Mouse (Mus musculus): ENCODE data around the gene Xab2. TPM values are rescaled to one million over a fixed set of nuclear protein-coding genes. Genes with fewer than 3 reads are reported as not detected.

The Xab2 gene
- polyA plus RNA-seq, 1 experiment from 2014 or later = 60.5 TPM

GRCm38 (mm10) chr8:3628014-3628413 is 6.9 kb upstream of the Xab2 start:
- no peak overlapping the region for H3K27ac ChIP-seq (ENCODE audit: low read depth, low read length)
- 34% methylated on average over 5 of the region's 5 CpGs for WGBS
- ATAC-seq (replicated peaks; ENCODE audit: low FRiP score) (0 out of 2 replicates have a peak, but pooled peaks have one; percentile 25), DNase-seq (ENCODE audit: low spot score) (no peak)
- no peaks in the 10 kb centered on the region for H3K9me3 ChIP-seq (ENCODE audit: control insufficient read depth, low read length)
- H3K9ac ChIP-seq (ENCODE audit: low read depth, low read length) = no peak overlapping the region
- no peaks in the 10 kb centered on the region for H3K27me3 ChIP-seq (replicated peaks; ENCODE audit: control insufficient read depth, insufficient read depth, low read length)
- H3K36me3 ChIP-seq (ENCODE audit: control insufficient read depth, insufficient read depth, low read length) = 0 out of 2 replicates have a peak, but pooled peaks cover 2% of the 10 kb centered on the region
- no peak overlapping the region for H3K4me3 ChIP-seq (ENCODE audit: low read depth, low read length)
- H3K4me2 ChIP-seq = no peak overlapping the region
- H3K4me1 ChIP-seq (replicated peaks; ENCODE audit: control insufficient read depth, insufficient read depth, low read length) = no peaks in the 10 kb centered on the region

DNA sequence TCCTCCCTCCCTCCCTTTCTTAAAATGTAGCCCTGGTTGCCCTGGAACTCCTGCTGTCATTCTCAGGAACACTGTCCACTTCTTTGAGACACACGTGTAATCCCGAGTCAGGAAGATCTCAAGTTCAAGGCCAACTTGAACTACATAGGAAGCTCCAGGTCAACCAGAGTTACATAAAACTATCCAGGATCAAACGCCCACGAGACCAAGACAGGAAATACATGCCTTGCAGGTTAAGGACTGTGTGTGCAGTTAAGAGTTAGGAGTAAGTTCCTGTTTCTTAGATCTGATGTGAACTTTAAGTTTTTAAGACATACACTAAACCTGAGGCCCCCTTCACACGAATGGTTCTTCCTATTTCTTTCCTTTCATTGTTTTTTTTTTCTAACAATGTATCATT is 5.9 kb upstream of the Xab2 start:
- 44% methylated on average over 5 of the region's 5 CpGs for WGBS

GRCm38 (mm10) chr8:3625445-3625844 is 4.3 kb upstream of the Xab2 start, which contains the start of gene Pcp2:
Gene Pcp2, minus strand, starts transcription at chr8:3625545.
- no peak within 1 kb of the TSS for H3K9ac ChIP-seq (ENCODE audit: low read depth, low read length)
- H3K27ac ChIP-seq (ENCODE audit: low read depth, low read length) = no peak within 1 kb of the TSS
- DNase-seq (ENCODE audit: low spot score) (no peak), ATAC-seq (replicated peaks; ENCODE audit: low FRiP score) (no peak)
- WGBS = 82% methylated on average over 1 of the region's 1 CpGs
- H3K4me3 ChIP-seq (ENCODE audit: low read depth, low read length) = no peak within 1 kb of the TSS
- no peak within 1 kb of the TSS for H3K4me2 ChIP-seq
- H3K27me3 ChIP-seq (replicated peaks; ENCODE audit: control insufficient read depth, insufficient read depth, low read length) = no peaks in the 10 kb centered on the region
- H3K36me3 ChIP-seq (ENCODE audit: control insufficient read depth, insufficient read depth, low read length) = 0 out of 2 replicates have a peak, but pooled peaks cover 2% of the 10 kb centered on the region
- H3K9me3 ChIP-seq (ENCODE audit: control insufficient read depth, low read length) = no peaks in the 10 kb centered on the region
- H3K4me1 ChIP-seq (replicated peaks; ENCODE audit: control insufficient read depth, insufficient read depth, low read length) = peaks cover 5% of the 10 kb centered on the region

More for the DNA sequence above, 5.9 kb upstream of the Xab2 start:
- Histone ChIP-seq H3K4me2 (no peak overlapping the region), H3K9ac (ENCODE audit: low read depth, low read length) (no peak overlapping the region), H3K4me1 (replicated peaks; ENCODE audit: control insufficient read depth, insufficient read depth, low read length) (peaks cover 3% of the 10 kb centered on the region), H3K4me3 (ENCODE audit: low read depth, low read length) (no peak overlapping the region), H3K27ac (ENCODE audit: low read depth, low read length) (no peak overlapping the region), H3K36me3 (ENCODE audit: control insufficient read depth, insufficient read depth, low read length) (0 out of 2 replicates have a peak, but pooled peaks cover 2% of the 10 kb centered on the region), H3K27me3 (replicated peaks; ENCODE audit: control insufficient read depth, insufficient read depth, low read length) (no peaks in the 10 kb centered on the region), H3K9me3 (ENCODE audit: control insufficient read depth, low read length) (no peaks in the 10 kb centered on the region)
- ATAC-seq (replicated peaks; ENCODE audit: low FRiP score) (no peak), DNase-seq (ENCODE audit: low spot score) (no peak)

DNA sequence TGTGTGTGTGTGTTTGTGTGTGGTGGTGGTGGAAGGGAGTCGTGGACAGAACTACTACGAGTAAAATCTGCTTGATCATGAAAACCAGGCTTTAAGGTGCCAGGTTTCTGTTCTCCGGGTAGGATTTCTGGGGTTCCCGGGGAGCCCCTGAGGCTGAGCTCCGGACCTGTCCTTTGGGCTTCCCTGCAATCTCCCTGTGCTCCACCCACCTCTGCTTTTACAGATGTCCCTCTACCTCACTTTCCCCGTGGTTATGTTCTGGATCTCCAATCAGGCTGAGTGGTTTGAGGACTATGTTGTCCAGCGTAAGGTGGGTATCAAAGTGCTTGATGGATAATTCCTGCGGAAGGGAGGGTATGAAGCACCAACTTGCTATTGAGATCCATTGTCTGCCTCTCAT is 1.0 kb upstream of the Xab2 start:
- peak overlapping the region; percentile 67 for H3K9ac ChIP-seq (ENCODE audit: low read depth, low read length)
- peak overlapping the region; percentile 94 for H3K4me3 ChIP-seq (ENCODE audit: low read depth, low read length)
- H3K27me3 ChIP-seq (replicated peaks; ENCODE audit: control insufficient read depth, insufficient read depth, low read length) = no peaks in the 10 kb centered on the region
- peaks cover 15% of the 10 kb centered on the region for H3K36me3 ChIP-seq (ENCODE audit: control insufficient read depth, insufficient read depth, low read length)
- DNase-seq (ENCODE audit: low spot score) (no peak), ATAC-seq (replicated peaks; ENCODE audit: low FRiP score) (no peak)
- 67% methylated on average over 8 of the region's 8 CpGs for WGBS
- H3K4me1 ChIP-seq (replicated peaks; ENCODE audit: control insufficient read depth, insufficient read depth, low read length) = peaks cover 13% of the 10 kb centered on the region
- no peaks in the 10 kb centered on the region for H3K9me3 ChIP-seq (ENCODE audit: control insufficient read depth, low read length)
- peak overlapping the region; percentile 69 for H3K4me2 ChIP-seq
- H3K27ac ChIP-seq (ENCODE audit: low read depth, low read length) = no peak overlapping the region

GRCm38 (mm10) chr8:3609816-3610150 is 11.3 kb downstream of the Xab2 start:
- Histone ChIP-seq H3K4me3 (ENCODE audit: low read depth, low read length) (no peak overlapping the region), H3K4me2 (no peak overlapping the region), H3K27ac (ENCODE audit: low read depth, low read length) (no peak overlapping the region)

DNA sequence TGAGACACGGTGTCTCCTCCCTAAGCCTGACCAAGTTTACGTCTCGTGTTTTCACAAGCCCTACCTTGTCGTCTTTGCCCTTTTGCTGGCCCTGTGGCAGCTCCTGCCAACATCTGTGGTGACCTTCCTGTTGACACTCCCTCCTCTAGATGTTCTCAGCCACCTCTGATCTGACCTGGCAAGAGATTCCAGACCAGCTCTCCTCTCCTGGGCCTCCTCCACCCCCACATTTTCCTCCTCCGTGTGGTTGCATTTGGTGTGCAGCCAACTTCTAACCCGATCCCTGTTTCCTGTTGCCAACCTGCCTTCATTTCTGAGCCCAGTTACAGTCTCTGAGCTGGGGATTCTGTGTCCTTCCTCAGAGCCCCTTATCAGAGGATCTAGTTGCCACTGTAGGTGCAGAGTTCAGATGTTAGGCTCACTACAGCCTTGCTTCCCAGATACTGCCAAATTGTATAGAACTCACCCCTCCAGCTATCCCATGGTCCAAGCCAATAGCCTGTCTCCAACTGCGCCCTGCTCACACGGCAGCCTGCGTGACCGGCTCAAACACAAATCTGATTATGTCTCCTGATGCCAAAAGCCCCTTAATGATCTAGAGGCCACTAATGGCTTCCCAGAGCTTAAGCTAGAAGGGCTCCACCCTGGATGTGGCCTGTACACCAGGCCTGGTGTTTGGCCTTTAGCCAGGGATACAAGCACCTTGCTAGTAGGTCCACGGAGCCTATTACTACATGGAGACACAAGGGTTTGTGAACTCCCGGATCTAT is 11.9 kb downstream of the Xab2 start:
- Histone ChIP-seq H3K4me3 (ENCODE audit: low read depth, low read length) (no peak overlapping the region), H3K4me2 (no peak overlapping the region), H3K9ac (ENCODE audit: low read depth, low read length) (no peak overlapping the region), H3K4me1 (replicated peaks; ENCODE audit: control insufficient read depth, insufficient read depth, low read length) (no peaks in the 10 kb centered on the region), H3K9me3 (ENCODE audit: control insufficient read depth, low read length) (no peaks in the 10 kb centered on the region), H3K27ac (ENCODE audit: low read depth, low read length) (no peak overlapping the region), H3K36me3 (ENCODE audit: control insufficient read depth, insufficient read depth, low read length) (peaks cover 41% of the 10 kb centered on the region), H3K27me3 (replicated peaks; ENCODE audit: control insufficient read depth, insufficient read depth, low read length) (no peaks in the 10 kb centered on the region)
- DNase-seq (ENCODE audit: low spot score) (no peak), ATAC-seq (replicated peaks; ENCODE audit: low FRiP score) (no peak)
- WGBS = 88% methylated on average over 12 of the region's 12 CpGs

More at GRCm38 (mm10) chr8:3609816-3610150, 11.3 kb downstream of the Xab2 start:
- H3K9ac ChIP-seq (ENCODE audit: low read depth, low read length) = no peak overlapping the region
- H3K4me1 ChIP-seq (replicated peaks; ENCODE audit: control insufficient read depth, insufficient read depth, low read length) = no peaks in the 10 kb centered on the region
- peaks cover 46% of the 10 kb centered on the region for H3K36me3 ChIP-seq (ENCODE audit: control insufficient read depth, insufficient read depth, low read length)
- no peaks in the 10 kb centered on the region for H3K9me3 ChIP-seq (ENCODE audit: control insufficient read depth, low read length)
- ATAC-seq (replicated peaks; ENCODE audit: low FRiP score) (no peak), DNase-seq (ENCODE audit: low spot score) (no peak)
- 78% methylated on average over 6 of the region's 6 CpGs for WGBS
- no peaks in the 10 kb centered on the region for H3K27me3 ChIP-seq (replicated peaks; ENCODE audit: control insufficient read depth, insufficient read depth, low read length)

GRCm38 (mm10) chr8:3607822-3608221 is 13.3 kb downstream of the Xab2 start:
- no peaks in the 10 kb centered on the region for H3K27me3 ChIP-seq (replicated peaks; ENCODE audit: control insufficient read depth, insufficient read depth, low read length)
- 91% methylated on average over 7 of the region's 7 CpGs for WGBS
- H3K9ac ChIP-seq (ENCODE audit: low read depth, low read length) = no peak overlapping the region
- no peak overlapping the region for H3K27ac ChIP-seq (ENCODE audit: low read depth, low read length)
- no peaks in the 10 kb centered on the region for H3K9me3 ChIP-seq (ENCODE audit: control insufficient read depth, low read length)
- H3K4me1 ChIP-seq (replicated peaks; ENCODE audit: control insufficient read depth, insufficient read depth, low read length) = no peaks in the 10 kb centered on the region
- DNase-seq (ENCODE audit: low spot score) (no peak), ATAC-seq (replicated peaks; ENCODE audit: low FRiP score) (no peak)
- H3K36me3 ChIP-seq (ENCODE audit: control insufficient read depth, insufficient read depth, low read length) = peaks cover 28% of the 10 kb centered on the region
- no peak overlapping the region for H3K4me2 ChIP-seq
- H3K4me3 ChIP-seq (ENCODE audit: low read depth, low read length) = no peak overlapping the region

- no peak overlapping the region for H3K4me3 ChIP-seq (ENCODE audit: low read depth, low read length)
- H3K9ac ChIP-seq (ENCODE audit: low read depth, low read length) = no peak overlapping the region
- 73% methylated on average over 16 of the region's 16 CpGs for WGBS
- H3K9me3 ChIP-seq (ENCODE audit: control insufficient read depth, low read length) = no peaks in the 10 kb centered on the region
- no peak for DNase-seq (ENCODE audit: low spot score)
- H3K27me3 ChIP-seq (replicated peaks; ENCODE audit: control insufficient read depth, insufficient read depth, low read length) = no peaks in the 10 kb centered on the region
- peaks cover 20% of the 10 kb centered on the region for H3K36me3 ChIP-seq (ENCODE audit: control insufficient read depth, insufficient read depth, low read length)
- no peak overlapping the region for H3K27ac ChIP-seq (ENCODE audit: low read depth, low read length)
- no peak for ATAC-seq (replicated peaks; ENCODE audit: low FRiP score)
- H3K4me2 ChIP-seq = no peak overlapping the region
- H3K4me1 ChIP-seq (replicated peaks; ENCODE audit: control insufficient read depth, insufficient read depth, low read length) = no peaks in the 10 kb centered on the region
Observed at GRCm38 (mm10) chr8:3606593-3606992, 14.5 kb downstream of the Xab2 start.

GRCm38 (mm10) chr8:3603439-3603838 is 17.7 kb downstream of the Xab2 start:
- Histone ChIP-seq H3K36me3 (ENCODE audit: control insufficient read depth, insufficient read depth, low read length) (no peaks in the 10 kb centered on the region), H3K4me3 (ENCODE audit: low read depth, low read length) (no peak overlapping the region), H3K4me2 (no peak overlapping the region), H3K27ac (ENCODE audit: low read depth, low read length) (no peak overlapping the region), H3K27me3 (replicated peaks; ENCODE audit: control insufficient read depth, insufficient read depth, low read length) (no peaks in the 10 kb centered on the region), H3K9me3 (ENCODE audit: control insufficient read depth, low read length) (no peaks in the 10 kb centered on the region), H3K9ac (ENCODE audit: low read depth, low read length) (no peak overlapping the region), H3K4me1 (replicated peaks; ENCODE audit: control insufficient read depth, insufficient read depth, low read length) (no peaks in the 10 kb centered on the region)
- 71% methylated on average over 13 of the region's 13 CpGs for WGBS
- ATAC-seq (replicated peaks; ENCODE audit: low FRiP score) (no peak), DNase-seq (ENCODE audit: low spot score) (no peak)

All from liver, embryonic 11.5 days (tissue).